Mouse (Mus musculus): ENCODE measurements around the gene Cops6.

Gene Cops6

GRCm38 (mm10) chr5:138187661-138188306, 26.9 kb downstream of the Cops6 start:
- DNase-seq, result peak; percentile 87

GRCm38 (mm10) chr5:138193771-138194727, 33.2 kb downstream of the Cops6 start, which contains the start of gene Mblac1:
Gene Mblac1, plus strand, starts transcription at chr5:138194314.
- peak; percentile 94 for DNase-seq

- no peak for DNase-seq
These were observed 34.0 kb downstream of the Cops6 start for GRCm38 (mm10) chr5:138194755-138195345.

GRCm38 (mm10) chr5:138195463-138195862, 34.6 kb downstream of the Cops6 start:
- DNase-seq, result no peak

- peak; percentile 15 for DNase-seq
These were observed 38.7 kb downstream of the Cops6 start for GRCm38 (mm10) chr5:138199576-138199975.

- DNase-seq, result no peak
These were observed 41.2 kb downstream of the Cops6 start for GRCm38 (mm10) chr5:138202086-138202485.

GRCm38 (mm10) chr5:138207253-138207652, 46.4 kb downstream of the Cops6 start:
- DNase-seq, result no peak

- DNase-seq, result no peak
These were observed 47.0 kb downstream of the Cops6 start for GRCm38 (mm10) chr5:138207873-138208272.
